Mouse (Mus musculus) embryonic facial prominence, embryonic 11.5 days (tissue): ENCODE results near the gene Otoa. TPM values are rescaled to one million over a fixed set of nuclear protein-coding genes. Genes with fewer than 3 reads are reported as not detected.

ENCODE experiments used
- ATAC-seq: fragments of 200-750 bp; cut with Nextera tagmentation; replicated peaks from 2 replicates; pipeline ENCODE4 v1.8.0; 2017; ENCODE audit warnings: low read depth; ENCODE audit not compliant: insufficient number of reproducible peaks, low FRiP score, low TSS enrichment
- DNase-seq: peaks from one replicate; pipeline ENCODE4 v3.0.0-alpha.2; 2015; ENCODE audit warnings: low spot score
- H3K27ac ChIP-seq: fragments of 300-500 bp; sonication (generic); replicated peaks from 2 replicates; pipeline ENCODE4 v1.5.1; 2014; ENCODE audit warnings: mild to moderate bottlenecking, low read depth, low read length, control low read depth
- H3K27me3 ChIP-seq: fragments of 300-500 bp; sonication (generic); 2 replicates; pipeline ENCODE4 v1.6.1; 2014; ENCODE audit warnings: mild to moderate bottlenecking, low read length, moderate library complexity, mixed read lengths; ENCODE audit not compliant: control insufficient read depth, insufficient read depth
- H3K36me3 ChIP-seq: fragments of 300-500 bp; sonication (generic); replicated peaks from 2 replicates; pipeline ENCODE4 v1.6.1; 2014; ENCODE audit warnings: low read depth, mild to moderate bottlenecking, low read length, moderate library complexity, mixed read lengths; ENCODE audit not compliant: control insufficient read depth, insufficient read depth
- H3K4me1 ChIP-seq: fragments of 300-500 bp; sonication (generic); 2 replicates; pipeline ENCODE4 v1.6.1; 2014; ENCODE audit warnings: low read length, mixed read lengths; ENCODE audit not compliant: control insufficient read depth, insufficient read depth
- H3K4me2 ChIP-seq: fragments of 300-500 bp; sonication (generic); 2 replicates; pipeline ENCODE4 v1.6.1; 2014; ENCODE audit warnings: low read depth, mild to moderate bottlenecking, control low read depth, low read length, moderate library complexity
- H3K4me3 ChIP-seq: fragments of 300-500 bp; sonication (generic); 2 replicates; pipeline ENCODE4 v1.5.1; 2014; ENCODE audit warnings: low read depth, low read length, control low read depth
- H3K9ac ChIP-seq: fragments of 300-500 bp; sonication (generic); replicated peaks from 2 replicates; pipeline ENCODE4 v1.6.1; 2014; ENCODE audit warnings: mild to moderate bottlenecking, control low read depth, low read length
- H3K9me3 ChIP-seq: fragments of 300-500 bp; sonication (generic); replicated peaks from 2 replicates; pipeline ENCODE4 v1.6.1; 2016; ENCODE audit warnings: mild to moderate bottlenecking, low read length, inconsistent platforms, mixed read lengths; ENCODE audit not compliant: control insufficient read depth
- WGBS: fragments of 180-500 bp; shearing (Covaris S2); extraction: QIAGEN DNeasy Blood & Tissue Kit; methylation state at CpG from one replicate; pipeline ENCODE4 v1.1.7; 2014; 5-methylcytosine and 5-hydroxymethylcytosine counted together
- polyA plus RNA-seq: library from polyadenylated mRNA; unstranded; fragments of >200 nt; fragmentation: Nextera tagmentation; extraction: Ambion mirVana; gene quantifications from 2 replicates; pipeline ENCODE4 v1.2.1, GENCODE M21; 2014

Gene Otoa
- polyA plus RNA-seq, 1 experiment from 2014 or later: not detected

DNA sequence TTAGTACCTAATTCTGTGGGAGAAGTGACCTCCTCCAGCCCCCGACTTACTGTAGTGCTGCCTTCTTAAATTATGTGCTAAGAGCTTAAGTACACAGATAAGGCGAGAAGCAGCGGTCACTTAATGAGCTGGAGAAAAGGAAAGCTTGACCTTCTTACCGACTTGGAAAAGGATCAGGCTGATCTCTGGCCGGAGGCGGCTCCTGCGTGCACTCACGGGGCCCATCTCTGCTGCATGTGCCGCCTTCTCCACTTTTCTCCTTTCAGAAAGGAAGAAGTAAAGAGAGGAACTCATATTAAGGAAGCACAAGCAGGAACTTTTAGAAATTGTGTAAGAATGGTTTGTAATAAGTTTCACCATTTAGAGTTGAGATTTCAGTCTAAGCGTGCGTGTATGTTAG, 7.2 kb upstream of the Otoa start, which contains the start of gene Igsf6:
Gene Igsf6 (minus strand): TSS at position 292 of the 400 bp plus-strand sequence.
- 83% methylated on average over 11 of the region's 11 CpGs for WGBS
- DNase-seq (no peak), ATAC-seq (no peak)
- Histone ChIP-seq H3K9me3 (no peaks in the 10 kb centered on the region), H3K4me3 (no peak within 1 kb of the TSS), H3K4me2 (no peak within 1 kb of the TSS), H3K27ac (no peak within 1 kb of the TSS), H3K27me3 (no peaks in the 10 kb centered on the region), H3K4me1 (no peaks in the 10 kb centered on the region), H3K9ac (no peak within 1 kb of the TSS), H3K36me3 (peaks cover 3% of the 10 kb centered on the region)

- Histone ChIP-seq H3K9ac (no peak overlapping the region), H3K36me3 (peaks cover 3% of the 10 kb centered on the region)
- no peak for ATAC-seq
These were observed 6.5 kb upstream of the Otoa start for GRCm38 (mm10) chr7:121074801-121075400.

DNA sequence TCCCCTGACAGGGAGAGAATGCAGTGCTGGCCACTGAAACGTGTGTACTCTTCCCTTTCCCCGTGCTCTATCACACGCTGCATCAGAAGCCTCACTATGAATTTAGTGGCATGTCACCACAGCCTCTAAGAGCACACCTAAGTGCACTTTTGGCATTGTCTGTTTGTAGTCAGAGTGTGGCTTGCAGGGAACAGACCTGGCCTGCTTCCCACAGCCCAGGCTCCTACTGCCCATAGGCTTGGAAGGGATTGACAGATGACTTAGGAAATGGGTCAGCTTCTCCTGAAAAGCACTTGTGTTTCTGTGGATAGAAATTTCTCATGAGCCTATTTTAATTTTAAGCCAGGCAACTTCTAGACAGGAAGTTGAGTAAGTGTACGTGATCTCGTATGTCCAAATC, 6.0 kb upstream of the Otoa start:
- no peak overlapping the region for H3K4me3 ChIP-seq
- H3K36me3 ChIP-seq: peaks cover 3% of the 10 kb centered on the region
- H3K27me3 ChIP-seq: no peaks in the 10 kb centered on the region
- no peak overlapping the region for H3K4me2 ChIP-seq
- no peak for DNase-seq
- ATAC-seq: no peak
- WGBS: 87% methylated on average over 5 of the region's 5 CpGs
- no peak overlapping the region for H3K27ac ChIP-seq
- no peaks in the 10 kb centered on the region for H3K9me3 ChIP-seq
- H3K9ac ChIP-seq: no peak overlapping the region
- no peaks in the 10 kb centered on the region for H3K4me1 ChIP-seq

More at GRCm38 (mm10) chr7:121074801-121075400, 6.5 kb upstream of the Otoa start:
- H3K9me3 ChIP-seq: no peaks in the 10 kb centered on the region
- WGBS: 85% methylated on average over 6 of the region's 6 CpGs
- no peak overlapping the region for H3K4me3 ChIP-seq
- H3K4me1 ChIP-seq: no peaks in the 10 kb centered on the region
- no peaks in the 10 kb centered on the region for H3K27me3 ChIP-seq
- no peak overlapping the region for H3K4me2 ChIP-seq
- no peak overlapping the region for H3K27ac ChIP-seq
- DNase-seq: no peak

GRCm38 (mm10) chr7:121077311-121077710, 4.1 kb upstream of the Otoa start:
- no peaks in the 10 kb centered on the region for H3K9me3 ChIP-seq
- no peak overlapping the region for H3K27ac ChIP-seq
- H3K4me3 ChIP-seq: no peak overlapping the region
- no peaks in the 10 kb centered on the region; the same call in 1 of the 2 replicates for H3K36me3 ChIP-seq
- H3K4me2 ChIP-seq: no peak overlapping the region
- DNase-seq (no peak), ATAC-seq (0 out of 2 replicates have a peak, but pooled peaks have one; percentile 19)
- no peaks in the 10 kb centered on the region for H3K4me1 ChIP-seq
- no peak overlapping the region for H3K9ac ChIP-seq
- 92% methylated on average over 6 of the region's 6 CpGs for WGBS
- no peaks in the 10 kb centered on the region for H3K27me3 ChIP-seq

DNA sequence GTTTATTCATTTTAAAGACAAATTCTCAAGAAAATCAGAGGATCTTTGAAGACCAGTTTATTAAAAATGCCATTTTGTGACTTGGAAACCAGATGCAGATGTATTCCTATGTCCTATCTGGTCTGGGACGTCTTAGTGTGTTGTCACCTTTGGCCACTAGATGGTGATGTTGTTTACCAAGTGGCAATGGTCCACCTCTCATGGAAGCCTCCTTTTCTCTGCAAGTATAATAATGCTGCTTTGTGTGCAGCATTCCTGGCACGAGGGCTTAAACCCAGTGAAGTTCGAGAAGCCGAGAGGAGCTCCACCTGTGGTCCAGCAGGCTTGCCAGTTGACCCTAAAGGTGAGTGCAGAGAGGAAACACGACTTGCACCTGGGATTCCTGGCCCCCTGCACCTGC, 3.6 kb upstream of the Otoa start:
- Histone ChIP-seq H3K27me3 (no peaks in the 10 kb centered on the region), H3K4me3 (no peak overlapping the region), H3K9ac (no peak overlapping the region), H3K27ac (no peak overlapping the region), H3K9me3 (no peaks in the 10 kb centered on the region), H3K4me2 (no peak overlapping the region), H3K36me3 (no peaks in the 10 kb centered on the region; the same call in 1 of the 2 replicates), H3K4me1 (no peaks in the 10 kb centered on the region)
- 21% methylated on average over 5 of the region's 5 CpGs for WGBS
- no peak; the same call in 1 of the 2 replicates for ATAC-seq
- DNase-seq: peak; percentile 81

- peak; percentile 57 for DNase-seq
- 58% methylated on average over 2 of the region's 2 CpGs for WGBS
These were observed 366 bp downstream of the Otoa start for GRCm38 (mm10) chr7:121081816-121082215.

GRCm38 (mm10) chr7:121082949-121083513, 1.6 kb downstream of the Otoa start:
- Histone ChIP-seq H3K27me3 (no peaks in the 10 kb centered on the region), H3K4me3 (no peak overlapping the region), H3K9ac (no peak overlapping the region), H3K4me1 (no peaks in the 10 kb centered on the region; the same call in 1 of the 2 replicates), H3K27ac (no peak overlapping the region), H3K36me3 (no peaks in the 10 kb centered on the region; the same call in 1 of the 2 replicates), H3K9me3 (no peaks in the 10 kb centered on the region), H3K4me2 (no peak overlapping the region)
- 76% methylated on average over 9 of the region's 9 CpGs for WGBS
- DNase-seq (no peak), ATAC-seq (no peak)

More at GRCm38 (mm10) chr7:121081816-121082215, 366 bp downstream of the Otoa start:
- no peak for ATAC-seq
- Histone ChIP-seq H3K4me3 (no peak overlapping the region), H3K4me2 (no peak overlapping the region), H3K9ac (no peak overlapping the region), H3K9me3 (no peaks in the 10 kb centered on the region), H3K4me1 (no peaks in the 10 kb centered on the region; the same call in 1 of the 2 replicates), H3K27ac (no peak overlapping the region), H3K27me3 (no peaks in the 10 kb centered on the region), H3K36me3 (no peaks in the 10 kb centered on the region; the same call in 1 of the 2 replicates)

DNA sequence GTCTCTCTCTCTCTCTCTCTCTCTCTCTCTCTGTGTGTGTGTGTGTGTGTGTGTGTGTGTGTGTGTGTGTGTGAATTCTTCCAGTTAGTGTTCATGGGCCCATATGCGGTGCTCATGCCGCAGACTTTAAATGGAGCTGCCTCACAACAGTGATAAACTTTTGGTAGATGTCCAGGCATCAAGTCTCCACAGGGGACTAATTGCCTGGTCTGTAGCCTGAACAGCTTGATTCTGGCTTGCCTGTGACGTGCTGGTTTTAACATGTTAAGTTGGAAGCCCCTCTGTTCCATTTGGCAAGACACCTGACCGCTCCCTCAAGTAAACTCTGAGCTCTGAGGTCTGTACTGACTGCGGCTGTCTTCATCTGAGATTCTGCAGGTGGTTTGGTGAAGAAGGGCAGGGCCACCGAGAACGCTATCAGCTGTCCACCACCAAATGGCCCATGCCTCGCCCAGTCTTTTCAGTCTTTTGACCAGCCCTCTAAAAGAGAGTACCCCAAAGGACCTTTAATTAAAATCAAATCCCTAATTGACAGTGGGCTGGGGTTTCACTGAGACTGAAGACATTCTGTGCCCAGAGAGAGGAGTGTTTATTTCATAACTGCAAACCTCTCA, 3.5 kb downstream of the Otoa start:
- Histone ChIP-seq H3K4me3 (no peak overlapping the region), H3K4me1 (no peaks in the 10 kb centered on the region; the same call in 1 of the 2 replicates), H3K27me3 (no peaks in the 10 kb centered on the region), H3K36me3 (no peaks in the 10 kb centered on the region), H3K9ac (no peak overlapping the region), H3K9me3 (no peaks in the 10 kb centered on the region), H3K4me2 (no peak overlapping the region), H3K27ac (no peak overlapping the region)
- WGBS: 63% methylated on average over 8 of the region's 8 CpGs
- no peak for DNase-seq
- no peak for ATAC-seq
